Mouse (Mus musculus) heart, postnatal 0 days (tissue): ENCODE results near the gene Thrb. TPM values are rescaled to one million over a fixed set of nuclear protein-coding genes. Genes with fewer than 3 reads are reported as not detected.

Source experiments
- ATAC-seq: fragments of 200-750 bp; cut with Nextera tagmentation; 2 replicates; pipeline ENCODE4 v1.8.0; 2017; ENCODE audit warnings: low read depth, moderate number of reproducible peaks, moderate library complexity; ENCODE audit not compliant: insufficient read depth
- DNase-seq: peaks from one replicate; pipeline ENCODE4 v3.0.0-alpha.2; 2016; ENCODE audit warnings: low spot score
- H3K27ac ChIP-seq: fragments of 300-500 bp; sonication (generic); 2 replicates; pipeline ENCODE4 v1.5.1; 2014; ENCODE audit warnings: low read depth, mild to moderate bottlenecking
- H3K27me3 ChIP-seq: fragments of 300-500 bp; sonication (generic); 2 replicates; pipeline ENCODE4 v1.6.1; 2014; ENCODE audit warnings: low read length, mixed read lengths; ENCODE audit not compliant: control insufficient read depth, insufficient read depth
- H3K36me3 ChIP-seq: fragments of 300-500 bp; sonication (generic); replicated peaks from 2 replicates; pipeline ENCODE4 v1.6.1; 2014; ENCODE audit warnings: low read length, mixed read lengths; ENCODE audit not compliant: control insufficient read depth, insufficient read depth
- H3K4me1 ChIP-seq: fragments of 300-500 bp; sonication (generic); 2 replicates; pipeline ENCODE4 v1.6.1; 2014; ENCODE audit warnings: antibody characterized with exemption; ENCODE audit not compliant: control insufficient read depth, insufficient read depth
- H3K4me2 ChIP-seq: fragments of 300-500 bp; sonication (generic); 2 replicates; pipeline ENCODE4 v1.6.1; 2014; ENCODE audit warnings: low read depth, mild to moderate bottlenecking, low read length, moderate library complexity
- H3K4me3 ChIP-seq: fragments of 300-500 bp; sonication (generic); 2 replicates; pipeline ENCODE4 v1.5.1; 2014; ENCODE audit warnings: low read depth, low read length
- H3K9ac ChIP-seq: fragments of 300-500 bp; sonication (generic); replicated peaks from 2 replicates; pipeline ENCODE4 v1.6.1; 2014; ENCODE audit warnings: low read depth, low read length, mixed read lengths
- H3K9me3 ChIP-seq: fragments of 300-500 bp; sonication (generic); replicated peaks from 2 replicates; pipeline ENCODE4 v1.6.1; 2016; ENCODE audit warnings: low read length; ENCODE audit not compliant: control insufficient read depth
- CTCF ChIP-seq: IDR thresholded peaks from 2 replicates; pipeline ENCODE4 v1.5.1; 2016; ENCODE audit warnings: antibody characterized with exemption, control low read depth, low read depth
- EP300 ChIP-seq: IDR thresholded peaks from 2 replicates; pipeline ENCODE4 v1.6.1; 2016; ENCODE audit warnings: antibody characterized with exemption, low read depth
- WGBS: fragments of 180-500 bp; shearing (Covaris S2); extraction: QIAGEN DNeasy Blood & Tissue Kit; methylation state at CpG from one replicate; pipeline ENCODE4 v1.1.7; 2014; 5-methylcytosine and 5-hydroxymethylcytosine counted together
- polyA plus RNA-seq: library from polyadenylated mRNA; unstranded; fragments of >200 nt; fragmentation: Nextera tagmentation; extraction: Ambion mirVana; gene quantifications from 2 replicates; pipeline ENCODE4 v1.2.1, GENCODE M21; 2015
- total RNA-seq: library from RNA; depleted of rRNA; stranded (reverse); fragments of >200 nt; gene quantifications from 2 replicates; pipeline ENCODE4 v1.2.3, GENCODE M21; 2014; ENCODE audit warnings: low replicate concordance

Gene Thrb
- total and polyA plus RNA-seq, 2 experiments from 2014 or later: 0.90 to 1.0 TPM

GRCm38 (mm10) chr14:17713297-17713904 lies 53.3 kb downstream of the Thrb start:
- Histone ChIP-seq H3K27ac (no peak overlapping the region), H3K9me3 (0 out of 2 replicates have a peak, but pooled peaks cover 5% of the 10 kb centered on the region), H3K4me3 (no peak overlapping the region), H3K36me3 (no peaks in the 10 kb centered on the region), H3K27me3 (no peaks in the 10 kb centered on the region), H3K4me1 (no peaks in the 10 kb centered on the region), H3K9ac (no peak overlapping the region), H3K4me2 (no peak overlapping the region)
- DNase-seq (no peak), ATAC-seq (no peak)
- WGBS: 77% methylated on average over 7 of the region's 7 CpGs
- TF ChIP-seq CTCF (no peak), EP300 (no peak)

GRCm38 (mm10) chr14:17719494-17719893 lies 59.4 kb downstream of the Thrb start:
- Histone ChIP-seq H3K27ac (no peak overlapping the region), H3K4me2 (no peak overlapping the region), H3K27me3 (no peaks in the 10 kb centered on the region), H3K9ac (no peak overlapping the region), H3K9me3 (0 out of 2 replicates have a peak, but pooled peaks cover 5% of the 10 kb centered on the region), H3K4me3 (no peak overlapping the region), H3K4me1 (no peaks in the 10 kb centered on the region), H3K36me3 (no peaks in the 10 kb centered on the region)
- WGBS: 80% methylated on average over 2 of the region's 2 CpGs
- no peak for TF ChIP-seq EP300
- no peak for TF ChIP-seq CTCF
- DNase-seq (no peak), ATAC-seq (no peak)

- H3K27me3 ChIP-seq: no peaks in the 10 kb centered on the region
- H3K4me1 ChIP-seq: no peaks in the 10 kb centered on the region
- no peak overlapping the region for H3K4me3 ChIP-seq
- no peaks in the 10 kb centered on the region for H3K36me3 ChIP-seq
- no peak overlapping the region for H3K27ac ChIP-seq
- WGBS: 18% methylated on average over 1 of the region's 1 CpGs
- H3K9me3 ChIP-seq: no peaks in the 10 kb centered on the region
- no peak overlapping the region for H3K9ac ChIP-seq
- TF ChIP-seq CTCF: no peak
- TF ChIP-seq EP300: no peak
- no peak for ATAC-seq
- no peak overlapping the region for H3K4me2 ChIP-seq
- DNase-seq: no peak
These were observed 62.9 kb downstream of the Thrb start for GRCm38 (mm10) chr14:17722824-17723445.

DNA sequence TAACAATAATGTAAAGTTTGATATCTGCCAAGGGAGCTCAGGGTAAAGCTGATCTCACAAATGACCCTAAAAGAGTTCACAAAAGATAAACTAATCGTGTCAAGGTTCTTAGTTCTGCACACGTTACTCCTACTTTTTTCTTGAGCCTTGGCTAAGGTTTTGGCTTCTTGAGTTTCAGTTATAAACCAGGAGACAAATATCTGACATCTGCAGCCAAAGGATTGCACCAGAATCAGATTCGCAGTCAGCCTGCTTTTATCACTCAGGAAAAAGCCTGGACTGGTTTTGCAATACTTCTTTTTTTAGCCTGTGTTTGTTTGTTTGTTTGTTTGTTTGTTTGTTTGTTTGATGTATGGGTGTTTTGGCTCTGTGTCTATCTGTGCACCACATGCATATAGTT lies 64.5 kb downstream of the Thrb start:
- Histone ChIP-seq H3K9me3 (no peaks in the 10 kb centered on the region), H3K4me2 (no peak overlapping the region), H3K36me3 (no peaks in the 10 kb centered on the region), H3K27me3 (no peaks in the 10 kb centered on the region), H3K27ac (no peak overlapping the region), H3K4me3 (no peak overlapping the region), H3K4me1 (no peaks in the 10 kb centered on the region), H3K9ac (no peak overlapping the region)
- ATAC-seq: no peak
- TF ChIP-seq EP300 (no peak), CTCF (no peak)
- WGBS: 69% methylated on average over 3 of the region's 3 CpGs
- DNase-seq: no peak

DNA sequence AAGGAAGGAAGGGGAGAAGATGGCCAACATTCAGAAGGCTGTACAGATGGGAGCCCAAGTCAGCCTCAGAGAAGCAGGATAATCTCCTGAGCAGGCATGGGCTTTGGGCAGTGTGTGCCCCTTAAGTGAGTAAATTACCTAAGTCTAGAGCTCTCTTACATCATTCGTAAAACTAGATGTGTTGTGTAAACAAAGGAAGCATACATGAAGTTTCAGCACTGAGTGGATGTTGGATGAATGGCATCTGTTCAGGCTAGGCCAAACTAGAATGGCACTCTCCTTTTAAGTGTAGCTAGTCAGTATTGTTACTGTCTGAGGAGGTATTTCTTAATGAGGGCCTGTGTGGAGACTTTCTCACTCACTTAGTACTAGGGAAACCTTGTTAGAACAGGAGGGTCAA lies 66.8 kb downstream of the Thrb start:
- Histone ChIP-seq H3K36me3 (no peaks in the 10 kb centered on the region), H3K27me3 (no peaks in the 10 kb centered on the region), H3K4me2 (no peak overlapping the region), H3K27ac (no peak overlapping the region), H3K9me3 (no peaks in the 10 kb centered on the region), H3K4me3 (no peak overlapping the region), H3K9ac (no peak overlapping the region), H3K4me1 (no peaks in the 10 kb centered on the region)
- no peak for ATAC-seq
- 58% methylated on average over 1 of the region's 1 CpGs for WGBS
- no peak for DNase-seq
- no peak for TF ChIP-seq CTCF
- TF ChIP-seq EP300: no peak

DNA sequence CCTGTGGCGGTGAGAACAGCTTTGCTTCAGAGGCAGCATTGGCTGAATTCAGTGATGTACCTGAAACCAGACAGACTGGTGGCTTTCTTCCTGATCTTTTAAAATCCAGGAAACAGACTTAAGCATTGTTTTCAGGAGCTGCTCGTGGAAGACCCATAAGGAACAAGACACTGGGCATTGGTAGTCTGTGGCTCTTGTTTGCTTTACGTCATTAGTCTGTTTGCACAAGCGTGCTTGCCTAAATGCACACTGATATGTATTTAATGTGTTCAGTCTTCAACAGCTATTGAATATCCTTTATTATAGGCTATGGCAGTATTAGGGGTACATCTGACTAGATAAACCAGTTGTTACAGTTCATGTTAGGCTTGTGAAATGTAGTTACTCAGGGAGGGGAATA lies 67.8 kb downstream of the Thrb start:
- TF ChIP-seq CTCF (no peak), EP300 (no peak)
- H3K9ac ChIP-seq: no peak overlapping the region
- no peak overlapping the region for H3K4me2 ChIP-seq
- H3K27me3 ChIP-seq: no peaks in the 10 kb centered on the region
- DNase-seq: no peak
- H3K27ac ChIP-seq: no peak overlapping the region
- no peaks in the 10 kb centered on the region for H3K36me3 ChIP-seq
- WGBS: 77% methylated on average over 4 of the region's 4 CpGs
- ATAC-seq: no peak
- no peak overlapping the region for H3K4me3 ChIP-seq
- H3K4me1 ChIP-seq: no peaks in the 10 kb centered on the region
- no peaks in the 10 kb centered on the region for H3K9me3 ChIP-seq
